Mouse (Mus musculus): ENCODE data around the gene Podxl. TPM values are rescaled to one million over a fixed set of nuclear protein-coding genes. Genes with fewer than 3 reads are reported as not detected.

Gene Podxl
- polyA plus RNA-seq, 1 experiment from 2014 or later = 11.5 TPM

GRCm38 (mm10) chr6:31519001-31519471 is 44.7 kb downstream of the Podxl start:
- ATAC-seq (replicated peaks) = 0 out of 2 replicates have a peak, but pooled peaks have one; percentile 42
- no peaks in the 10 kb centered on the region for H3K9me3 ChIP-seq
- WGBS = 76% methylated on average over 8 of the region's 8 CpGs

GRCm38 (mm10) chr6:31518338-31518698 is 45.5 kb downstream of the Podxl start:
- Histone ChIP-seq H3K36me3 (no peaks in the 10 kb centered on the region), H3K27ac (replicated peaks) (0 out of 2 replicates have a peak overlapping the region, but pooled peaks have one; percentile 3), H3K4me1 (peaks cover 5% of the 10 kb centered on the region; the same call in 1 of the 2 replicates)

More at GRCm38 (mm10) chr6:31519001-31519471, 44.7 kb downstream of the Podxl start:
- H3K4me3 ChIP-seq = no peak overlapping the region
- peaks cover 6% of the 10 kb centered on the region for H3K36me3 ChIP-seq
- peaks cover 5% of the 10 kb centered on the region; the same call in 1 of the 2 replicates for H3K4me1 ChIP-seq
- H3K9ac ChIP-seq (replicated peaks) = no peak overlapping the region
- no peaks in the 10 kb centered on the region for H3K27me3 ChIP-seq
- no peak overlapping the region for H3K4me2 ChIP-seq (replicated peaks)
- no peak overlapping the region for H3K27ac ChIP-seq (replicated peaks)

GRCm38 (mm10) chr6:31517681-31518337 is 46.0 kb downstream of the Podxl start:
- 0 out of 2 replicates have a peak overlapping the region, but pooled peaks have one; percentile 3 for H3K27ac ChIP-seq (replicated peaks)

More at GRCm38 (mm10) chr6:31518338-31518698, 45.5 kb downstream of the Podxl start:
- WGBS = 78% methylated on average over 2 of the region's 2 CpGs
- H3K27me3 ChIP-seq = no peaks in the 10 kb centered on the region
- no peaks in the 10 kb centered on the region for H3K9me3 ChIP-seq
- H3K4me3 ChIP-seq = no peak overlapping the region
- no peak for ATAC-seq (replicated peaks)
- no peak overlapping the region for H3K4me2 ChIP-seq (replicated peaks)
- no peak overlapping the region for H3K9ac ChIP-seq (replicated peaks)

GRCm38 (mm10) chr6:31513726-31514125 is 50.1 kb downstream of the Podxl start:
- ATAC-seq (replicated peaks) = no peak
- Histone ChIP-seq H3K27ac (replicated peaks) (no peak overlapping the region), H3K4me3 (no peak overlapping the region), H3K9ac (replicated peaks) (no peak overlapping the region), H3K27me3 (no peaks in the 10 kb centered on the region), H3K4me2 (replicated peaks) (no peak overlapping the region), H3K36me3 (no peaks in the 10 kb centered on the region), H3K9me3 (no peaks in the 10 kb centered on the region), H3K4me1 (no peaks in the 10 kb centered on the region)
- 67% methylated on average over 6 of the region's 6 CpGs for WGBS

More at GRCm38 (mm10) chr6:31517681-31518337, 46.0 kb downstream of the Podxl start:
- no peaks in the 10 kb centered on the region for H3K36me3 ChIP-seq
- WGBS = 70% methylated on average over 9 of the region's 9 CpGs
- H3K4me1 ChIP-seq = peaks cover 5% of the 10 kb centered on the region; the same call in 1 of the 2 replicates
- no peak for ATAC-seq (replicated peaks)
- no peaks in the 10 kb centered on the region for H3K9me3 ChIP-seq
- no peak overlapping the region for H3K9ac ChIP-seq (replicated peaks)
- H3K4me2 ChIP-seq (replicated peaks) = no peak overlapping the region
- no peaks in the 10 kb centered on the region for H3K27me3 ChIP-seq
- no peak overlapping the region for H3K4me3 ChIP-seq

GRCm38 (mm10) chr6:31502614-31503013 is 61.2 kb downstream of the Podxl start:
- H3K9me3 ChIP-seq = no peaks in the 10 kb centered on the region
- no peak overlapping the region for H3K4me3 ChIP-seq
- no peak overlapping the region for H3K9ac ChIP-seq (replicated peaks)
- H3K4me1 ChIP-seq = peaks cover 6% of the 10 kb centered on the region
- no peak overlapping the region for H3K4me2 ChIP-seq (replicated peaks)
- peaks cover 6% of the 10 kb centered on the region for H3K36me3 ChIP-seq
- H3K27ac ChIP-seq (replicated peaks) = no peak overlapping the region
- no peak for ATAC-seq (replicated peaks)
- WGBS = 92% methylated on average over 2 of the region's 2 CpGs
- H3K27me3 ChIP-seq = no peaks in the 10 kb centered on the region

- no peak overlapping the region for H3K27ac ChIP-seq (replicated peaks)
- no peak overlapping the region for H3K9ac ChIP-seq (replicated peaks)
- H3K9me3 ChIP-seq = no peaks in the 10 kb centered on the region
- H3K27me3 ChIP-seq = no peaks in the 10 kb centered on the region
- H3K4me3 ChIP-seq = no peak overlapping the region
- peaks cover 18% of the 10 kb centered on the region for H3K36me3 ChIP-seq
- no peak for ATAC-seq (replicated peaks)
- peaks cover 6% of the 10 kb centered on the region for H3K4me1 ChIP-seq
- H3K4me2 ChIP-seq (replicated peaks) = no peak overlapping the region
Measured at GRCm38 (mm10) chr6:31500691-31501090, 63.1 kb downstream of the Podxl start.

GRCm38 (mm10) chr6:31500260-31500659 is 63.5 kb downstream of the Podxl start:
- Histone ChIP-seq H3K4me2 (replicated peaks) (no peak overlapping the region), H3K9ac (replicated peaks) (no peak overlapping the region), H3K4me3 (no peak overlapping the region), H3K4me1 (peaks cover 6% of the 10 kb centered on the region), H3K27me3 (no peaks in the 10 kb centered on the region), H3K36me3 (peaks cover 18% of the 10 kb centered on the region), H3K9me3 (no peaks in the 10 kb centered on the region), H3K27ac (replicated peaks) (no peak overlapping the region)
- WGBS = 73% methylated on average over 2 of the region's 2 CpGs
- ATAC-seq (replicated peaks) = no peak

- Histone ChIP-seq H3K4me1 (peaks cover 6% of the 10 kb centered on the region), H3K4me3 (no peak overlapping the region), H3K9me3 (no peaks in the 10 kb centered on the region), H3K27ac (replicated peaks) (no peak overlapping the region), H3K36me3 (peaks cover 18% of the 10 kb centered on the region), H3K9ac (replicated peaks) (no peak overlapping the region), H3K4me2 (replicated peaks) (no peak overlapping the region), H3K27me3 (no peaks in the 10 kb centered on the region)
- 78% methylated on average over 10 of the region's 10 CpGs for WGBS
- no peak for ATAC-seq (replicated peaks)
Measured at GRCm38 (mm10) chr6:31499836-31500235, 63.9 kb downstream of the Podxl start.

- no peak for ATAC-seq (replicated peaks)
- Histone ChIP-seq H3K9me3 (no peaks in the 10 kb centered on the region), H3K27ac (replicated peaks) (no peak overlapping the region), H3K4me3 (no peak overlapping the region), H3K9ac (replicated peaks) (no peak overlapping the region), H3K4me1 (peaks cover 6% of the 10 kb centered on the region), H3K36me3 (peaks cover 19% of the 10 kb centered on the region), H3K4me2 (replicated peaks) (no peak overlapping the region), H3K27me3 (no peaks in the 10 kb centered on the region)
- 76% methylated on average over 2 of the region's 2 CpGs for WGBS
Measured at GRCm38 (mm10) chr6:31496227-31496626, 67.6 kb downstream of the Podxl start.

- Histone ChIP-seq H3K27me3 (no peaks in the 10 kb centered on the region), H3K9ac (replicated peaks) (no peak overlapping the region), H3K4me1 (no peaks in the 10 kb centered on the region), H3K4me3 (no peak overlapping the region), H3K36me3 (peaks cover 26% of the 10 kb centered on the region), H3K4me2 (replicated peaks) (no peak overlapping the region), H3K9me3 (no peaks in the 10 kb centered on the region), H3K27ac (replicated peaks) (no peak overlapping the region)
- WGBS = 76% methylated on average over 2 of the region's 2 CpGs
- no peak for ATAC-seq (replicated peaks)
Measured at GRCm38 (mm10) chr6:31495122-31495731, 68.6 kb downstream of the Podxl start.

- H3K4me3 ChIP-seq = no peak overlapping the region
- ATAC-seq (replicated peaks) = no peak
- no peak overlapping the region for H3K27ac ChIP-seq (replicated peaks)
- no peaks in the 10 kb centered on the region for H3K27me3 ChIP-seq
- H3K9ac ChIP-seq (replicated peaks) = no peak overlapping the region
- H3K36me3 ChIP-seq = peaks cover 23% of the 10 kb centered on the region
- H3K9me3 ChIP-seq = no peaks in the 10 kb centered on the region
- no peaks in the 10 kb centered on the region for H3K4me1 ChIP-seq
- no peak overlapping the region for H3K4me2 ChIP-seq (replicated peaks)
- 91% methylated on average over 7 of the region's 7 CpGs for WGBS
Measured at GRCm38 (mm10) chr6:31489950-31490349, 73.8 kb downstream of the Podxl start.

GRCm38 (mm10) chr6:31486601-31487000 is 77.2 kb downstream of the Podxl start:
- Histone ChIP-seq H3K4me2 (replicated peaks) (no peak overlapping the region), H3K27me3 (no peaks in the 10 kb centered on the region), H3K36me3 (peaks cover 19% of the 10 kb centered on the region), H3K9ac (replicated peaks) (no peak overlapping the region), H3K4me1 (no peaks in the 10 kb centered on the region), H3K27ac (replicated peaks) (no peak overlapping the region), H3K4me3 (no peak overlapping the region), H3K9me3 (no peaks in the 10 kb centered on the region)
- WGBS = 91% methylated on average over 2 of the region's 2 CpGs
- ATAC-seq (replicated peaks) = no peak

All from forebrain, embryonic 15.5 days (tissue).